Mouse (Mus musculus) layer of hippocampus, adult 2 months (tissue): ENCODE measurements at regions not wholly inside any gene's neighbourhood (a gene's known extent, or its start where the extent isn't known, plus 50 kb on each side); places are given as distances from the start of the nearest gene placed in this dataset.
A peak's percentile ranks its signal among the peaks of the same experiment; 100 is the strongest.

Experiments used
- DNase-seq, 2 experiments: peaks; one replicate each; pipeline ENCODE4 v3.0.0; 2022; ENCODE audit warnings: low spot score in 2 of 2
- H3K27ac ChIP-seq: fragments of 200-600 bp; 2 replicates; pipeline ENCODE4 v1.8.1; 2022
- H3K4me3 ChIP-seq: fragments of 200-600 bp; 2 replicates; pipeline ENCODE4 v1.8.1; 2022; ENCODE audit warnings: mild to moderate bottlenecking
- CTCF ChIP-seq: fragments of 200-600 bp; conservative IDR thresholded peaks from 2 replicates; pipeline ENCODE4 v1.8.1; 2022; ENCODE audit warnings: antibody characterized with exemption, mild to moderate bottlenecking, moderate library complexity

GRCm38 (mm10) chr8:26697579-26698084 is 279.5 kb upstream of the Zfp703 start:
- Histone ChIP-seq H3K27ac (no peak overlapping the region), H3K4me3 (no peak overlapping the region)
- TF ChIP-seq CTCF = no peak
- no peak for DNase-seq

- Histone ChIP-seq H3K27ac (no peak overlapping the region), H3K4me3 (no peak overlapping the region)
- no peak for TF ChIP-seq CTCF
- peak in 1 of 2 experiments; percentile 10 for DNase-seq
These were observed 278.5 kb upstream of the Zfp703 start for GRCm38 (mm10) chr8:26698580-26698979.

- DNase-seq = no peak
- Histone ChIP-seq H3K4me3 (no peak overlapping the region), H3K27ac (no peak overlapping the region)
- no peak for TF ChIP-seq CTCF
These were observed 270.9 kb upstream of the Zfp703 start for GRCm38 (mm10) chr8:26706048-26706767.

GRCm38 (mm10) chr8:26706768-26707156 is 270.4 kb upstream of the Zfp703 start:
- Histone ChIP-seq H3K4me3 (no peak overlapping the region), H3K27ac (no peak overlapping the region)
- DNase-seq = no peak
- no peak for TF ChIP-seq CTCF

GRCm38 (mm10) chr8:26713836-26714235 is 263.3 kb upstream of the Zfp703 start:
- H3K4me3 ChIP-seq = no peak overlapping the region
- TF ChIP-seq CTCF = no peak
- no peak overlapping the region for H3K27ac ChIP-seq
- DNase-seq = no peak

- Histone ChIP-seq H3K27ac (no peak overlapping the region), H3K4me3 (no peak overlapping the region)
- no peak for TF ChIP-seq CTCF
- no peak for DNase-seq
These were observed 262.4 kb upstream of the Zfp703 start for GRCm38 (mm10) chr8:26714714-26715113.

GRCm38 (mm10) chr8:26718409-26719355 is 258.4 kb upstream of the Zfp703 start:
- DNase-seq = no peak
- no peak for TF ChIP-seq CTCF
- Histone ChIP-seq H3K27ac (no peak overlapping the region), H3K4me3 (no peak overlapping the region)

GRCm38 (mm10) chr8:26722766-26723165 is 254.4 kb upstream of the Zfp703 start:
- Histone ChIP-seq H3K4me3 (no peak overlapping the region), H3K27ac (no peak overlapping the region)
- DNase-seq = peak; percentile 39 to 44
- TF ChIP-seq CTCF = no peak

GRCm38 (mm10) chr8:26724628-26725027 is 252.5 kb upstream of the Zfp703 start:
- DNase-seq = no peak
- H3K27ac ChIP-seq = no peak overlapping the region
- no peak for TF ChIP-seq CTCF
- no peak overlapping the region for H3K4me3 ChIP-seq

GRCm38 (mm10) chr8:26725521-26725920 is 251.6 kb upstream of the Zfp703 start:
- TF ChIP-seq CTCF = no peak
- Histone ChIP-seq H3K27ac (no peak overlapping the region), H3K4me3 (no peak overlapping the region)
- no peak for DNase-seq

GRCm38 (mm10) chr8:26729351-26729750 is 247.8 kb upstream of the Zfp703 start:
- no peak for DNase-seq
- no peak overlapping the region for H3K4me3 ChIP-seq
- no peak for TF ChIP-seq CTCF

GRCm38 (mm10) chr8:26731111-26731510 is 246.0 kb upstream of the Zfp703 start:
- no peak for DNase-seq
- no peak for TF ChIP-seq CTCF
- Histone ChIP-seq H3K4me3 (no peak overlapping the region), H3K27ac (no peak overlapping the region)

More at GRCm38 (mm10) chr8:26729351-26729750, 247.8 kb upstream of the Zfp703 start:
- H3K27ac ChIP-seq = no peak overlapping the region

- DNase-seq = no peak
- TF ChIP-seq CTCF = no peak
- H3K27ac ChIP-seq = no peak overlapping the region
- no peak overlapping the region for H3K4me3 ChIP-seq
These were observed 232.7 kb upstream of the Zfp703 start for GRCm38 (mm10) chr8:26744424-26744823.

GRCm38 (mm10) chr8:26746811-26747210 is 230.3 kb upstream of the Zfp703 start:
- no peak for TF ChIP-seq CTCF
- Histone ChIP-seq H3K4me3 (no peak overlapping the region), H3K27ac (no peak overlapping the region)
- DNase-seq = no peak
